Mouse (Mus musculus): ENCODE data around the gene Gm21679.
"Not testable (repeated sequence)": the region's sequence is repeated elsewhere in the genome, so short reads cannot be mapped to it uniquely, and the experiment has no call there.

The Gm21679 gene

DNA sequence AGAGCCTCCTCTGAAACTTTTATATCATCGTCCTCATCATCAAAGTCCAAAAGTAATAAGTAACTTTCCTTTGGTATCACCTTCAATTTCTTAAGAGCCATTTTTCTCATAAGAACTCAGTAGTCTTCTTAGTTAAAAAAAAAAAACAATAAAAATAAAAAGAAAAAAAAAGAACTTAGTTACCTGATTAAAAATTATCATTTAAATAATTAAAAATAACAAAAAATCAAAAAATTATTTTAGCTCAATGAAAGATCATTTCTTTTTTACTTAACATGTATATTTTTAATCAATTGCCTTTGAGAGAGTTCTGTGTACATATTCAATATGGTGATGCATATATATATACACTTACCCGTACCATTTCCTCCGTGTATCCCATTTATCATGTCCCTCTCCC, at the start of gene Gm21679:
Gm21679 (minus strand) TSS at position 101 of the 400 bp plus-strand sequence.
- not testable (repeated sequence) for DNase-seq (ENCODE audit: low read depth, low spot score)
